Mouse (Mus musculus) CH12.LX (cell line): ENCODE results near the gene Creb3.

Experiments used
- CHD1 ChIP-seq: IDR thresholded peaks from 2 replicates; pipeline ENCODE4 v1.6.1; 2012; ENCODE audit warnings: low read depth, low read length, improper control_type of control experiment, inconsistent platforms
- CTCF ChIP-seq, 2 experiments: IDR thresholded peaks in 1 of 2; conservative IDR thresholded peaks in 1 of 2; 2 replicates each; pipeline ENCODE4 v1.5.1; 2011 to 2012; ENCODE audit warnings: low read depth in 2 of 2, low read length in 2 of 2, improper control_type of control experiment in 1 of 2, inconsistent platforms in 1 of 2, mild to moderate bottlenecking in 1 of 2, moderate library complexity in 1 of 2
- E2F4 ChIP-seq: IDR thresholded peaks from 2 replicates; pipeline ENCODE4 v1.6.1; 2011; ENCODE audit warnings: low read depth, low read length, improper control_type of control experiment; ENCODE audit not compliant: insufficient replicate concordance
- EP300 ChIP-seq: IDR thresholded peaks from 2 replicates; pipeline ENCODE4 v1.6.1; 2011; ENCODE audit warnings: low read length, improper control_type of control experiment
- GABPA ChIP-seq: IDR thresholded peaks from 2 replicates; pipeline ENCODE4 v1.6.1; 2012; ENCODE audit warnings: low read depth, low read length, improper control_type of control experiment, inconsistent platforms; ENCODE audit not compliant: insufficient replicate concordance
- JUND ChIP-seq: conservative IDR thresholded peaks from 2 replicates; pipeline ENCODE4 v1.6.1; 2011; ENCODE audit warnings: low read depth, low read length, improper control_type of control experiment
- MAX ChIP-seq: IDR thresholded peaks from 2 replicates; pipeline ENCODE4 v1.6.1; 2011; ENCODE audit warnings: low read length, improper control_type of control experiment
- POLR2A ChIP-seq: IDR thresholded peaks from 2 replicates; pipeline ENCODE4 v1.6.1; 2011; ENCODE audit warnings: low read depth, mild to moderate bottlenecking, improper control_type of control experiment, low read length
- RAD21 ChIP-seq: IDR thresholded peaks from 2 replicates; pipeline ENCODE4 v1.6.1; 2011; ENCODE audit warnings: low read depth, mild to moderate bottlenecking, low read length, improper control_type of control experiment, moderate library complexity
- SIN3A ChIP-seq: IDR thresholded peaks from 2 replicates; pipeline ENCODE4 v1.6.1; 2012; ENCODE audit warnings: low read length, improper control_type of control experiment, inconsistent platforms
- UBTF ChIP-seq: IDR thresholded peaks from 2 replicates; pipeline ENCODE4 v1.6.1; 2012; ENCODE audit warnings: low read depth, mild to moderate bottlenecking, inconsistent platforms, low read length, improper control_type of control experiment, moderate library complexity
- USF1 ChIP-seq: IDR thresholded peaks from 2 replicates; pipeline ENCODE4 v1.6.1; 2014; ENCODE audit warnings: low read depth, mild to moderate bottlenecking, inconsistent platforms, low read length, improper control_type of control experiment
- ZMIZ1 ChIP-seq: IDR thresholded peaks from 2 replicates; pipeline ENCODE4 v1.6.1; 2012; ENCODE audit warnings: low read depth, mild to moderate bottlenecking, inconsistent platforms, low read length, improper control_type of control experiment

GRCm38 (mm10) chr4:43519956-43520355 lies 42.2 kb upstream of the Creb3 start:
- no peak for TF ChIP-seq JUND
- TF ChIP-seq POLR2A, result no peak
- no peak for TF ChIP-seq UBTF
- TF ChIP-seq CTCF (conservative IDR thresholded peaks at IDR 0.05 in 1 of 2, IDR thresholded peaks at IDR 0.05 in 1 of 2; ENCODE audit: low read depth in 2 of 2, low read length in 2 of 2), result no peak
- TF ChIP-seq MAX, result no peak
- TF ChIP-seq E2F4, result no peak
- TF ChIP-seq RAD21, result no peak
- no peak for TF ChIP-seq EP300
- no peak for TF ChIP-seq GABPA
- TF ChIP-seq SIN3A, result no peak
- TF ChIP-seq CHD1, result no peak
- no peak for TF ChIP-seq USF1
- TF ChIP-seq ZMIZ1, result no peak
